Mouse (Mus musculus) fibroblast of lung, adult 2 months (primary cell): ENCODE data around the gene Pgpep1.

Experiments
- DNase-seq: peaks from one replicate; pipeline ENCODE4 v3.0.0-alpha.2; 2011; ENCODE audit warnings: low read depth

Pgpep1 gene

GRCm38 (mm10) chr8:70608749-70609367 lies 51.3 kb downstream of the Pgpep1 start, which contains the start of gene Ssbp4:
Ssbp4 (minus strand) TSS chr8:70608872.
- DNase-seq: no peak

- no peak for DNase-seq
Observed at GRCm38 (mm10) chr8:70607898-70608748, 52.1 kb downstream of the Pgpep1 start.

DNA sequence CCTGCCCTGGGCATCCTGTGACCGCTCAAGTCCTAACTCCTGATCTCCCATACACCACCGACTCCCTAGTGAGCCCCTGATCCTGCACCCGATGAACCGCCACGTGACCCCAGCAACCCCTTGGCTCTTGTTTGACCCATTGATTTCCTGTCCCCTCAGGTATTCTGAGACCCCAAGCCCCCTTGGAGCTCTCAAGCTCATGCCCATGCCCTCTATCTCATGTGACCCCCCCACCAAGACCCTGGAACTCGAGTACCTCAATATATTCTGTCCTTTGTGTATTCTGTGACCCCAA lies 52.6 kb downstream of the Pgpep1 start:
- no peak for DNase-seq

DNA sequence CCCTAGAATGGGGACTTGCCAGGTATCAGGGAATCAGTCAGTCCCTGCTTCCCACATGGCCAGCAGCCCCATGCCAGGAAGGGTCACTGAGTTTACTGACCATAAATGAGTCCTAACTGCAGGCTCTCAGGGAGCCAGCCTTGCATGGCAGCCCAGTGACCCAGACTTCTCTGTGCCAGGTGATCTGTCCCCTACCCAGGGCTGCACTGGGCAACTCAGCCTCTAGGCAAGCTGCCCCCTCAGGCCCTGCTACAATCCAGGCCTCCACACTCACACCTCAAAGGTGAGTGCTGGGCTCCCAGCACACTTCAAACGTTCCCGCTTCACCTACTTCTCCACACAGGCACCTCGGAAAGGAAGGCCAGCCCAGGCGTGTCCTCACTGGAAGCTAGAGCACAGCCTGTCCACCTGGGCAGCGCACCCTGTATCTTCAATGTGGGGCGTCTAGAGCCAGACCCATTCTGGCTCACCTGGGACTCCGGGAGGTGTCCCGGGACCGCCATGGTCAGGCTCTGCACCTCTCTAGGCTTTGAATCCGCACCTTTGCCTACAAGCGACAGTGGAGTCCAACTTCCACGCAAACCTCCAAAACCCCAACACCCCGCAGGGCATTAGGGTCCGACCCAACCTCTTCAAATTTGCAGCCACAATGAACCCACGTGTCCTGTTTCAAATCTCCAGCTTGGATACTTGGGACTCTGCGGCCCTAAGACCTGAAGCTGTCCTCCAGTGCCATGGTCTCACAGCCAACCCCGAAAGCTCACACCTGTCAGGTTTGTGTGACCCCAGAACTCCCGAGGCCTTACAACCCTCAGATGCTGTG lies 53.2 kb downstream of the Pgpep1 start:
- DNase-seq: no peak

DNA sequence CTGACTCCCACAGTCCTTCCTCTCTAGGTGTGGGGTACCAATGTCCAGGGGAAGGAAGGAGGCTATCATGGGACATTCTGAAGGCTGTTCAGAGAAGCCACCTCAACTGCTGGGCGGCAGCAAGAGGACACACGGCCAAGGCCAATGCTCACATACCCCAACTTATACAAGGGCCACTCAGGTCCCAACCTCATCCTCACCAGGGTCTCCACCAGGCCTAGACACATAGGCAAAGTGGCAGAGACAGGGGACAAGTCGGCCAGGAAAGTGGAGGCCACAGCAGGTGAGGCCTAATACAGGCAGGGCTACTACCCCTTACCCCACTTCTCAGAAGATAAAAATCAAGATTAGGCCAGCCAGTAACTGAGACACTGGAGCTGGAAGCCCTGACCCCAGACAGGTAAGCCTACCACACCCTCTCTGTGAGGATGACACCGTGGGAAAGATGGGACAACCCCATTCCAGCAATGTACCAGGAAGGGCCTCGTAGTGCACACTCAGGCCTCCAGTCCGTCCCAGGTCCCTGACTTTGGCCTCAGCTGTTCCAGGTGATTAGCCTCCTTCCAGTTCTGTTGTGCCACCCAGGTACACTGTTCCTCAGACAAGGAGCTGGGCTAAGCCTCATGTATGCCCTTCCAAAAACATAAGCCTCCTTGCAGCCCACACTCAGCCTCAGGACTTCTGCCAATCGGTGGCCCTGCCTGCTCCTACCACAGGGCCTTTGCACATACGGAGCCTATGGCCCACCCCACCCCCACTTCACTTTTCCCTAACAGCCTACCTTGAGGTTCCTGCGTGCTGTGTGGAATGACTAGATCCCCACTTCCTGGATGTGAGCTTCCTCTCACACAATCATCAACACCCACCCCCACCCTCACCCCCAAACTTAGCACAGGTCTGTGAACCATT lies 54.1 kb downstream of the Pgpep1 start:
- DNase-seq: no peak

DNA sequence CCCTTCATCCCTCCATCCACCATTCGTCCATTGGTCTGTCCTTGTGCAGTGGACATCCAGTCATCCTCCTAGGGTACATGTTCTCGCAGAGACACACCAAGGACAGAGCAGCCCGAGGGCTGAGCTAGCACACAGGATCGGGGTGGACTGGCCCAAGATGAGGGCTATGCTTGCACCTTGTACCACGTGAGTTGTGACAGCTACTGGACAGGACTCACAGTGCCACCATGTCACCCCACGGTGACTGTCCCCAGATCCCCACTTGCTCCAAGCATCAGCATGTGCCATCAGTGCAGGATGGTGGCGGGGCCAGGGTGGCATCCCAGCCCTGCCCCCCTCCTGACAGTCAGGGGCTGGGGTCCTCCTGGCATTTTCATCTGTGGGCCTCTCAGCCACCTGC lies 55.6 kb downstream of the Pgpep1 start:
- DNase-seq: no peak

- no peak for DNase-seq
Observed at GRCm38 (mm10) chr8:70602139-70602811, 57.9 kb downstream of the Pgpep1 start.

DNA sequence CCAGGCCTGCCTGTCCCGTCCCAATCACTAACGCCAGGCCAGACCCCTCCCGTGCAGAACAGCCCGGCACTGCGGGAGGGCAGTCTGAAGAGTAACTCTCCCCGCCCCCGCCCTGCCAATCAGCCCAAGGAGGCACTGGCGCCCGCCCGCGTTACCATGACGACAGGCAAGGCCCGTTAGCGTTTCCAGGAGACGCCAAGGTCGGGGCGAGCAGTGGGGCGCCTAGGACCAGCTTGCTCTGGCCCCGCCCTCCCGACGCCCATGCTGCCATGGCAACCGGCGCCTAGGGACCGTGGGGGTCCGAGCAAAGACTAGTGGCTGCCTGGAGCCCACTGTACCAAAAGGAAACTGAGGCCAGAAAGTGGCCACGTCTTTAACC lies 58.9 kb downstream of the Pgpep1 start:
- DNase-seq: no peak

DNA sequence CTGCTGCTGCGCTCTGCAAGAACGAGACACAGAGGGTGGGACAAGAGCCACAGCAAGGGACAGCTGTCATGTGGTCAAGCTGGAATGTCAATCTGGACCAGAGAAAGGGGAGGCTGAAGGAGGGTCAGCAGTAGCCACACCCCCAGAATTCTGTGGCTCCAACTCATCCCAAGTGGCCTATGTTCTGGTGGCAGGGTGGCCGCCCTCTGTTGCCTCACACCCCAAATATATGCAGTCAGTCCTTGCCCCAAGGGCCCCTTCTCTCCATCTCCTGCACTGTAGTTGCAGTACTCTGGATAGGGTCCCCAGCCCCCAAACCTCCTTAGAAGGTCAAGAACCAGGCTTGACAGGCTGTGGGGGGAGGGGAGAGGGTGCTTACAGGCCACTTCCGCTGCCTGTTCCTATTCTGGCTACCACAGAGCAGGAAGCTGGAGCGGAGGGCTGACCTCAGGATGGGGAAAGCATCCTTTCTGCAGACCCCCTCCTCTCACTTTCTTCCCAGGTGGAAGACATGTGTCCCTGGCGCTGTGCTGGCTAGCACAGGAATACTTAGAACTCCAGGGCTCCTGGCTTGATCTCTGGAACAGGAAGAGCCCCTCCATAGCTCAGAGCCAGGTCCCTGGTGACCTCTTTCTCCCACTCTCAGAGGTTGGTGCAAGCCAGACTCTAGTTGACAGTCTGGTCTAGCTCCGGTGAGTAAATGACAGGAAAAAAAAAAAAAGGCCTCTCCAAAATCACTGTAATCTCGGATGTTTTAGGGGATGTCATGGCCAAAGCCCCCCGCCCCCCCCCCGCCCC lies 59.5 kb downstream of the Pgpep1 start:
- no peak for DNase-seq

DNA sequence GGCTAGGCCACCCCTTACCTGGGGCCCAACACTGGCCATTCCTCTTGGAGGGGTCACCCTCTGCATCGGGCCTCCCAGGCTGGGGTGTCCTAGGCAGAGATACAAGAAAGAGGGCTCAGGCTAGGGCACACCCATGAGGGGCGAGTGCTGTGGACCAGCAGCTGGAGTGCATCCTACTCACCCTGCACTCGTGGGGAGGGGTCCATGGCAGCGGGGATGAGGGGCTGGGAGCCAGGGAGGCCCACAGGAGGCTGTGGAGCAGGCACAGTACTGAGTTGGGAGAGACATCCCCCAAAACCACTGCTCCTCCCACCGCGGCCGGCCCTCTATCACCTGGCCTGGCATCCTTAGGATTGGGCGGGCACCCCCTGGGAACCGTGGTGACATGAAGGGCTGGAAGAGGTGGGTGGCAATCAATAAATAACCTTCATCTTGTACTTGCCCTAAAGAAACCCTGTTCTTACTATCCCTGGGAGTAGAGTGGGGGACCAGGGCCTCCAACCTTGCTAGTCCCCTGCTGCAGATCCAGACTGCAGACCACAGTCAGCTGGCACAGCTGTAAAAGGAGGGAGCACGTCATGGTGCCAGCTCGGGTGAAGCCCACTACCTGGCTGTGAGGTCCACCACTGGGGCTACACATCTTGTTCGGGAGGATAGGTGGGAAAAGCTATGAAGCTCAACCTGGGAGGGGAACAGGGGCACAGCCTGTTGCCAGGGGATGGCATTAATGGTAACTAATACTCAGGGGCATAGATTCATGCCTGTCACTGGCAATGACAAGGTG lies 60.5 kb downstream of the Pgpep1 start:
- DNase-seq: no peak

- DNase-seq: no peak
Observed at GRCm38 (mm10) chr8:70598722-70599121, 61.5 kb downstream of the Pgpep1 start.

GRCm38 (mm10) chr8:70598283-70598682 lies 61.9 kb downstream of the Pgpep1 start:
- no peak for DNase-seq

- DNase-seq: no peak
Observed at GRCm38 (mm10) chr8:70597417-70598272, 62.5 kb downstream of the Pgpep1 start.

DNA sequence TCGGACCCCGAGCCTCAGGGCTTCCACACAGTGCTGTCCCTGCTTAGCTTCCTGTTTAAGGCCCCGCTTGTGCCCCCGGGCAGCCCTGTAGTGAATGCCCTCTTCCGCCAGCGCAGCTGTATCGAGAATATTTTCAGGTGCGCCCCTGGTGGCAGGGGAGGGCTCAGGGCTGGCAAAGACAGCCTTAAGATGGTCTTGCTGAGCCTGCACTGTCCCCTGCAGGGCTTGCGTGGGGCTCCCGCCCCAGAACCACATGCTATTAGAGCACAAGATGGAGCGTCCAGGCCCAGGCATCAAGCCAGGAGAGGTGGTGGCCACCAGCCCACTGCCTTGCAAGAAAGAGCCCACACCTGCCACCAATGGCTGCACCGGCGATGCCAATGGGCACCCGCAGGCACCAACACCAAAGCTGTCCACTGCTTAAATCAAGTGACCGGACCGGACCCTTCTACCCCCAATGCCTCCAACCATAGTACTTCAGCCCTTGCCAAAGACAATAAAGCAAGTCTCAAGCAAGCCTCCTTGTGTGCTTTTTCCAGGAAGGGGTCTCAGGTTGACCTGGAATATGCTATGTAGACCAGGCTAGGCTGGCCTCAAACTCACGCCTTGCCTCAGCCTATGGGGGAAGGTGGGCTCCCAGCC lies 63.3 kb downstream of the Pgpep1 start:
- DNase-seq: no peak
